Mouse (Mus musculus): ENCODE measurements at regions not wholly inside any gene's neighbourhood (a gene's known extent, or its start where the extent isn't known, plus 50 kb on each side); places are given as distances from the start of the nearest gene placed in this dataset.
A peak's percentile ranks its signal among the peaks of the same experiment; 100 is the strongest.
"Not testable (repeated sequence)": the region's sequence is repeated elsewhere in the genome, so short reads cannot be mapped to it uniquely, and the experiment has no call there.

GRCm38 (mm10) chr12:25605396-25605795 lies 508.5 kb upstream of the Id2 start:
- DNase-seq (ENCODE audit: low spot score): no peak

DNA sequence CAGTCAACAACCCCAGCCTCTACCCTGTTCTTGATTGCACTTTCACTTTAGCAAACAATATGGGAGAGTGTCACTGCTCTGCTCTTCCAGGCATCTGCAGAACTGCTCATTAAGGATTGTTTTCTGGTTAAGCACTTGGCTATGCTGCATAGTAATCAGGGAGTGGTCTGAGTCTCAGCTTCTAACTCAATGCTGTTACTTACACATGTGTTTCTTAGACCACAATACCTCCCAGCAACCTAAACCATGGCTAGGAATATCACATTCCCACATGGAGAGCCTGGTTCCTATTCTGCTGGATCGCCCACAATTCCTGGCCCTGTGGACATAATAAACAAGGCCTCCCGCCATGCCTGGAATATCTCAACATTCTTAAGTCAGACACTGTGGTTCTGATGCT lies 493.3 kb upstream of the Id2 start:
- DNase-seq (ENCODE audit: low spot score): no peak

DNA sequence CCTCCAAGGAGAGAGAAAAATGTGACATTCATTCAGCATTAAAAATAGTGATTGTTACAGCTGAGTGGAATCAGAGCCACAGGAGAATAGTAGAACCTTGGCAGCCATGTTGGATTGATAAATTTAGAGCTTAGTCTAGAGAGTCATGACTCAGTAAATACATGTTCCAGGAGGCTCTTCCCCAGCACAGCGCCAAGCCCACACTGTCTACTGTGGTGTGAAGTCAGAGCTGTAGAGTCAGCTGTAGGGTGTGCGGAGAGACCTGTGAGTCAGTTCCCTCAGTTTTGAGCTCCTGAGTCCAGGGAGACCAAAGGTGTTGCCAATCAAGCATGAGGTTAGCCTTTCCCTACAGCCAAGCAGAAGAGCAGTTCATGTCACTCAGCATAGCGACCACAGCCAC lies 488.8 kb upstream of the Id2 start:
- DNase-seq (ENCODE audit: low spot score): no peak

GRCm38 (mm10) chr12:25579407-25579806 lies 482.5 kb upstream of the Id2 start:
- DNase-seq (ENCODE audit: low spot score): no peak

GRCm38 (mm10) chr12:25565131-25565530 lies 468.2 kb upstream of the Id2 start:
- no peak for DNase-seq (ENCODE audit: low spot score)

DNA sequence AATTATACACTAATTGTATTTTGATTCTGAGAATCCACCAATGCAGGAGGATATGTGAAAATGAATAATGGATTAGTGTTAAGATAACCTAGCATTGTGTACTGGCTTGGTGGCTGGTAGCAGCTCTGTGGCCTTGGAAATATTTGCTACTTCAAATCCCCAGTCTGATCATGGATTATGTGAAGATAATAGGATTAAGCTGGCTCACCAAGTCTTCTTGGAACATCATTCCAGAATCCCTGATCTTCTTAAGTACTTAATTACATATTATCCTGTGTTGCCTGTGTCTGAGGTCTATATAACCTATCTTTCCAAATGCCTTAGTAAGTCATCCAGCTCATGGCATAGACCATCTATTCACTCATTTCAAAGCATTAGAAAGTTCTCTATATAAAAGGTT lies 462.7 kb upstream of the Id2 start:
- no peak for DNase-seq (ENCODE audit: low spot score)

GRCm38 (mm10) chr12:25553656-25554055 lies 456.7 kb upstream of the Id2 start:
- no peak for DNase-seq (ENCODE audit: low spot score)

DNA sequence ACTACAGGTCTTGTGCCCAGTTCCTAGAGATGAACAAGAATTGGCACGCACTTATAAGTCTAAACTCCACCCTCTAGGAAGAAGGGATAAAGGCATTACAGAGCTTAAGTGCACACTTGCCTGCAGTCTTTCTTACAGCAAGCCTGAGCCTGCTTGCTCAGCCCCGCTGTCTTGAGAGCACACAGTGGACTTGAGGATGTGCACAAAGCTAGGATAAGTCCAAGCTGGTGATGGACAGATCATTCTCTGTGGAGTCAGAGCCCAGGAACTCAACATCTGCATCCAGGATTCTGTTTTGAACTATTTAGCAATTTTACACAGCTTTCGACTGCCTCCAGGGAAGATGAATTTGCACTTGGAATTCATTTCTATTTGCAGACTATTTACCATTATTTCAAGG lies 452.8 kb upstream of the Id2 start:
- no peak for DNase-seq (ENCODE audit: low spot score)

- DNase-seq (ENCODE audit: low spot score): no peak
These were observed 447.3 kb upstream of the Id2 start for GRCm38 (mm10) chr12:25544253-25544652.

DNA sequence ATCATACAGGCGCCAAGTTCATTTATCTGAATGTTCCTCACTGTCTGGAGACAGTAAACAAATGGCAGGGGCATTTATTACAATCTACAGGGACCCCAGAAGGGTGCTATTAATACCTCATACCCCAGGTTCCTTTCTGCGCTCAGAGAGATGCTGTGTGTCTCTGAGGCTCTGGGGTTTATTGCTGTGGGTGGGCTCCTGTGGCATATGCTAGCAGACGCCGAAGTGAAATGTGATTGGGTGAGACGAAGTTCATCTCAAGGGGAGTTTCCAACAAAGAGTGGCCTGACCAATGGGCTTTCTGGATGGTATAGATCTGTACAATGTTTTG lies 437.6 kb upstream of the Id2 start:
- DNase-seq (ENCODE audit: low spot score): no peak

DNA sequence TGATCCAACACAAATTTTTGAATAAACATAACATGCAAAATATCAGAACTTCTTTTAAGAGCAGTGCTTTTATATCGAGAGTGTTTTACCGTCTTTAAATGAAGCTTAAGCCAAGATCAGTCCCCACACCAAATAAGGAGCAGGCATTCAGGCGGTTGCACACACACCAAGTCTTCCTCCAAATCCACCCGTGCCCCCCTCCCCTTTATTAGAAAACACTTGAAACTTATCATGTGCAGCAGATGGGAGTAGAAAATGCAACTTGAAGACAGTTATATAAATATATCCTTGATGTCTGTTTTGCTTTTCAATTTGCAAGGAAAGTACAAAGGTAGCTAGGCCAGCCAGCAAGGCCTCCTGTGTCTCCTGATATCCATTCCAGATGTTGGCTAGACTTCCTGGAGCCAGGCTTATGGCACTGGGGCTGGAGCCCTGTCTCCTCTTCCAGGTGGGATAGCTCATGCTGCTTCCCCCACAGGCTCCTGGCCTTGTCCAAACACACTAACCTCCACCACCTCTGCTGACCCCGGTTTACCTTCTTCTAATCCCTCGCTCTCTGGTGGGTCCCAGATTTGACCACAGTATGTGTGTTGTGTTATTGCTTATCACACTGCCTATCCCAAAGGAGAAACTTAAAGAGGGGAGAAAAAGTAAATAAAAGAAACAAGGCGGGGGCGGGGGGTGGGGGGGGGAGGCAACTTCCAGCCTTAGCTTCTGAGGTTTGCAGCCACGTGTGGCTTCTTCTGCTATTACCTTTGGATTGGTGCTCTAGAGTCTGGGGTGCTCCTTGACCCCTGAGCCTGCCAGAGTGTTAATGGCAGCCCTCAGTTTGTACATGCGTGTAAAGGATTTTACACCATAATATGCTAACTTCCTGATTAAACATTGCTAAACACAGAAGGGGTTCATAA lies 437.0 kb upstream of the Id2 start:
- DNase-seq (ENCODE audit: low spot score): no peak

DNA sequence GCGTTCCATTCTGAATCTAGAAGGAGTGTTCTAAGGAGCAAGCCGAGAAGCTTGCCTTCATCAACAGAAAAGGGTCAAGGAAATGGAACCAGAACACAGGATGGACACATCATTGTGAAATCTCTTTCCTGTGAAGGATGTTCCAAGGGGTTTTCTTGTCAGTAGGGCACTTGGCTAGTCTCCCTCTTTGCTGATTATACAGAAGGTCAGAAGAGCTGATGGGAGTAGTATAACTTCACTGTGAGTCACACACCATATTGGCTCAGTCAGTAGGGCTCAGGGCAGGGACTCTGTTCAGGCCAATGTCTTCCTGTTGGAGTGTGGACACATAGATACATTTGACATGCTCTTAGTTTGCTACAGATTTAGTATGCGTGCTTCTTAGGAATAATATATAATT lies 433.5 kb upstream of the Id2 start:
- DNase-seq (ENCODE audit: low spot score): no peak

DNA sequence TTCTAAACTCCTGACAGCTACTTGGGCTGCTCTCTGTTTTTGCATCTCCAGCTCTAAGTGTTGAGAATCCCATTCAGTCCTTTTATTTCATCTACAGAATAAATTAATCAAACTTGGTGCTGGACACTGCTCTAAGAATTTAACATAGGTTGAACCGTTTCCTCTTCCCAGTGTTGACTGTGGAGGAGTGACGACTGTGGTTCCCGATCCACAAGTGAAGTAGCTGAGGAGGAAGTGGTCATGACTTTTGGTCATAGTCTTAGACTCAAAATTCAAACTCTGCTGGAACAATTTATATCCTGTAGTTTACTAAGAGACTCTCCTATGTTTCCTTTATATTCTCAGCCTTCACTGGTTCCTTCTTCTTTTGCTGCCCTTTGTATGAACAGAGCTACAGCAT lies 432.6 kb upstream of the Id2 start:
- DNase-seq (ENCODE audit: low spot score): no peak

GRCm38 (mm10) chr12:25526639-25527038 lies 429.7 kb upstream of the Id2 start:
- DNase-seq (ENCODE audit: low spot score): no peak

GRCm38 (mm10) chr12:25516738-25517137 lies 419.8 kb upstream of the Id2 start:
- DNase-seq (ENCODE audit: low spot score): no peak

- DNase-seq (ENCODE audit: low spot score): no peak
These were observed 416.7 kb upstream of the Id2 start for GRCm38 (mm10) chr12:25513679-25514078.

GRCm38 (mm10) chr12:25509666-25510065 lies 412.7 kb upstream of the Id2 start:
- DNase-seq (ENCODE audit: low spot score): no peak

GRCm38 (mm10) chr12:25493233-25493632 lies 396.3 kb upstream of the Id2 start:
- DNase-seq (ENCODE audit: low spot score): no peak

DNA sequence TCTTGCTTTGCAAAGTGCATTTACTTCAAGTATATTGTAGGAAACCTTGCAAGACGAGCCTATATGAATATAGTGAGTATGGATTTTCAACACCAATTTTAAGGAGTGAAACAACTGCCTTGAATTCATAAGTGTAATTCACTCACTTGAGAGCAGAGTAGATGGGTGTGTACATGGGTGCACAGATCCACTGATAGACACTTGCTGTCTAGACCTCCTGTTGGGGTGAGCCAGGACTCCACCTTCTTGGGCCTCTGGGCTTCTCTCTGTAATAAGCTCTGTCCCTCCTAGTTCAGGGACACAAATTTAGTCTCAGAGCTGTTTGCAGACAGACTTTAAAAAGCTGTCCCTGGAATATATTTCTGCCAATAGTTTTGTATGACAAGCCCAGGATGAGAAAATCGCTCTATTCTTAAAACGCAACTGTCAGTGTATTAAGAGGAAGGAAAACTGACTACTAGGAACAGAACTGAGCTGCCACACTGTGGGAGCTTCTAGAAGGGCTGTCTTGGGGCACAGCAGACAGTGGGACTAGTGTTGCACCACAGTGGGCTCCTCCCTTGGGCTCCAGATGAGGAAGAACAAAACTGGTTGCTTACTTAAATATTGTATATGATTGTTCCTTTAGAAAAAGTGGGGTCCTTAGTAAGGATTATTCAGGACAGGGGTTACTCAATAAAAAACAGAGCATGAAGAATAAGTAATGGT lies 395.7 kb upstream of the Id2 start:
- DNase-seq (ENCODE audit: low spot score): no peak

DNA sequence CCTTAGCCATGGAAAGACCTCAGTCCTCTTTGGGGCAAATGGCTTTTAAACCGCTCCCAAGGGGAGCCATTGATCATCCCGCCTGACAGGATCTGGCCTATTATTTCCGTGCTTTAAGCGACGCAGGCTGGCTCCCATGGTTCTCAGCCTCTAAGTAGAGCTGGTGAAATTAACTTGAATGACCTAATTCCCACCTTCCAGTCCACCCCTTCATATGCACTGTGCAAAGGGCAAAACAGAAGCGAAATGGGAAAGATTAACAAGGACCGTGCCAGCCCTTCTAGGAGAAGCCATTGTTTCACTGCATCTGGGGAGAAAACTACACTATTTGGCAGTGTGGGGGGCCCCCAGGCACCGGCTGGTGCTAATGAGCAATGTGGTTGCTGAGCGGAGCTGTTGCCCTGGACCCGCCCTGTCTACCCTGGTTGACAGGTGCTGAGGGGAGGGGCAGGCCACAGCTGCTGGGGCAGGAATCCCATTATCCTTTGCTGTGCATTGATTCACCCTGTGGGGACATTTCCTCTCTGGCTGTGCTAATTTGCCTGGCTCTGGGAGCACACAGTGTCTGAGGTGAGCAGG lies 378.3 kb upstream of the Id2 start:
- no peak for DNase-seq (ENCODE audit: low spot score)

GRCm38 (mm10) chr12:25469181-25469580 lies 372.2 kb upstream of the Id2 start:
- DNase-seq (ENCODE audit: low spot score): no peak

DNA sequence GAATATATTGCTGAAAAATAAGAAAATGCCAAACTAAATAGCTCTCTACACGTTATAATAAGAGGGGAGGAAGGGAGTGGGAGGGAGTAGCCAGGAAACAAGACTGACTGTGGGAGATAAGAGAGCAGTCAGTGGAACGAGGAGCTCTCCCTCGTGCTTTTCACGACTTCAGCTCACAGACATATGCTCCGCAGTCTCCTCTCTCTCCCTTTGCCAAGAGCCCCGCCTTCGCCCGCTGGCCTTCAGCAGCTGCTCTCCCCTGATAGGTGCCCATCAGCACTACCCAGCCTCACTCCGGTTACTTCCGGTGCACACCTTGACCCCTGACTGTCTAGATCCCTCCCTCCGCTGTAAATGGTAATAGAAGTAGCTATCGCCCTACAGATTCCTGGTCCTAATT lies 370.8 kb upstream of the Id2 start:
- peak; percentile 38 for DNase-seq (ENCODE audit: low spot score)

DNA sequence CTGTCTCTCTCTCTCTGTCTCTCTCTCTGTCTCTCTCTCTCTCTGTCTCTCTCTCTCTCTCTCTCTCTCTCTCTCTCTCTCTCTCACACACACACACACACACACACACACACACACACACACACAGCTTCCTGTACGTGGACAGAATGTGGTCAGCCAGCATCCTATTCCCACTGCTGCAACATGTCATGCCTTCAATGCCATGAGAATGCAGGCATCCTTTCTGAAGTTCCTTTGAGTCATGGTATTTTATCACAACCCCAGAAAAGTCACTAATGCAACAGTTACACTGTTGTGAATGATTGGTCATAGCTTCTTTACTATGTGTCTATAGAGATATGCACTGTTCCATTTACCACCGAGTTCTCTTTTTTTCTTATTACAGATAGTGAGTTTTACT lies 365.8 kb upstream of the Id2 start:
- not testable (repeated sequence) for DNase-seq (ENCODE audit: low spot score)
